Mouse (Mus musculus): ENCODE data around the gene Brdt. TPM values are rescaled to one million over a fixed set of nuclear protein-coding genes. Genes with fewer than 3 reads are reported as not detected.

The Brdt gene
- total RNA-seq, 1 experiment: 2.2 TPM

DNA sequence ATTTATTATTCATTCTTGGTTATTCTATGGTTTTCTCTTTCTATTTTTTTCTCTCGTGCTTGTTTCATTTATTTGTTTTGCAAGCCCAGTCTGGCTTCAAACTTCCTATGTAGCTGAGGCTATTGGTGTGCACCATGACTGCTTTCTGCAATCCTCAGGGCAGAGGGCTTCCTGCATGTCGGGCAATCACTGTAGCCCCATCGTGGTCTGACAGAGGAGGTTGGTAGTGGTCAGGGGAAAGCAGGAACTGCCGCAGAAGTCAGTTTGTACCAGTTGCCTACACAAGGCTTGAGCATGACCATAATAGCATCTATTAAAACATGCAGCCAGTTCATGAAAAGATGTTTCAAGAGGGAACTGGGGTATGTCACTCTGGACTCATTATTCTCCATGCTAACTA lies 23.5 kb upstream of the Brdt start:
- Histone ChIP-seq H3K4me3 (ENCODE audit: insufficient read depth in 1 of 2, low read depth in 1 of 2, low read length in 2 of 2, poor library complexity in 1 of 2, severe bottlenecking in 1 of 2) (no peak overlapping the region), H3K27ac (ENCODE audit: insufficient read depth, low read depth, low read length, poor library complexity, severe bottlenecking) (no peak overlapping the region), H3K36me3 (ENCODE audit: control insufficient read depth, insufficient read depth, low read length, poor library complexity, severe bottlenecking) (no peaks in the 10 kb centered on the region), H3K4me1 (ENCODE audit: control insufficient read depth in 2 of 2, insufficient read depth in 2 of 2, low read length in 2 of 2, poor library complexity in 1 of 2) (no peaks in the 10 kb centered on the region), H3K9me3 (ENCODE audit: control insufficient read depth, insufficient read depth, low read depth, low read length) (no peaks in the 10 kb centered on the region), H3K9ac (ENCODE audit: insufficient read depth, low read depth, low read length, poor library complexity, severe bottlenecking) (no peak overlapping the region)
- no peak for TF ChIP-seq ZNF384 (IDR thresholded peaks at IDR 0.05; ENCODE audit: low read depth, low read length)
- TF ChIP-seq HCFC1 (IDR thresholded peaks at IDR 0.05; ENCODE audit: borderline replicate concordance, insufficient read depth, low read length): no peak
- no peak for TF ChIP-seq CHD2 (IDR thresholded peaks at IDR 0.05; ENCODE audit: low read depth, low read length)
- TF ChIP-seq MAFK (IDR thresholded peaks at IDR 0.05; ENCODE audit: insufficient read depth, low read depth, low read length): no peak
- TF ChIP-seq ZC3H11A (IDR thresholded peaks at IDR 0.05; ENCODE audit: borderline replicate concordance, low read depth, low read length): no peak
- DNase-seq (ENCODE audit: low read depth, low spot score): no peak
- in situ Hi-C loops (cut with MboI; ENCODE audit: low sequenced_read_pairs in 2 of 2, unreplicated experiment in 2 of 2): loop anchor here (25.0 kb wide), 2 partner anchors 295 to 445 kb away; no protein-coding TSS in a partner anchor

DNA sequence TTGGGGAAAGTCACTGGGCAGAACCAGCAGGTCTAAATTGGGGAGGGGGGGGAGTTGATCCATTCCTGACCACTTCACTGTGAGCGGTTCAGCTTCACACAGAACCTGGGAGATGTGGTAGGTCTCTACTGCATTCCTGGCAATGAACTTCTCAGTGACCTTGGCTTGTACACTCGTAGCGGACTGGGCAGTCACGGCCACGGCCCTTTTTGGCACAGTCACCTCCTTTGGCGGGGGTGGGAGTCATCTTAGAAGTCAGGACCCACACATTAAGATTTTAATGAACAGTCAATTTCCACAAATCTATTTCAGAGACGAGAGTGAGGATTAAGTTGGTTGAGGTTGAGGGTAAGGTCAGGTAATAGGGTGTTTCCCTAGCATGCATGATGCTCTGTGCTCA lies 13.8 kb upstream of the Brdt start:
- no peak overlapping the region for H3K9ac ChIP-seq (ENCODE audit: insufficient read depth, low read depth, low read length, poor library complexity, severe bottlenecking)
- H3K9me3 ChIP-seq (ENCODE audit: control insufficient read depth, insufficient read depth, low read depth, low read length): no peaks in the 10 kb centered on the region
- H3K27ac ChIP-seq (ENCODE audit: insufficient read depth, low read depth, low read length, poor library complexity, severe bottlenecking): no peak overlapping the region
- H3K36me3 ChIP-seq (ENCODE audit: control insufficient read depth, insufficient read depth, low read length, poor library complexity, severe bottlenecking): no peaks in the 10 kb centered on the region
- DNase-seq (ENCODE audit: low read depth, low spot score): no peak
- in situ Hi-C loops (cut with MboI; ENCODE audit: low sequenced_read_pairs in 2 of 2, unreplicated experiment in 2 of 2): loop anchor here (10.0 to 25.0 kb wide), 3 partner anchors 305 to 455 kb away; no protein-coding TSS in a partner anchor
- no peak overlapping the region for H3K4me3 ChIP-seq (ENCODE audit: insufficient read depth in 1 of 2, low read depth in 1 of 2, low read length in 2 of 2, poor library complexity in 1 of 2, severe bottlenecking in 1 of 2)
- no peak for TF ChIP-seq ZNF384 (IDR thresholded peaks at IDR 0.05; ENCODE audit: low read depth, low read length)
- TF ChIP-seq HCFC1 (IDR thresholded peaks at IDR 0.05; ENCODE audit: borderline replicate concordance, insufficient read depth, low read length): no peak
- H3K4me1 ChIP-seq (ENCODE audit: control insufficient read depth in 2 of 2, insufficient read depth in 2 of 2, low read length in 2 of 2, poor library complexity in 1 of 2): no peaks in the 10 kb centered on the region

DNA sequence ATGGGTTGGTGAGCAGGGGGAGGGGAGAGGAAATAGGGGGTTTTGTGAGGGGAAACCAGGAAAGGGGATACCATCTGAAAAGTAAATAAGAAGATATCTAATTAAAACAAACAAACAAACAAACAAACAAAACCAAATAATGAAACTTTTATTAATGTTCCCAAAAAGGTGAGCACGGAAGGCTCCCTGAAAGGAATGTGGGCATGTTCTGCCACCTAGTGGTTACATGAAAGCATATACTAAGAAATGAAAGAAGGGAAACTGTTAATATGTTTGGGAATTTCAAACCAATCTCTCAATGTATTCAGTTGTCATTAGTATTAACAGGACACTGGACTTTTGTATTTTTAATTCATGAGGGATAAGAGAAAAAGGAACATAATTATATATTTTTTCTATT lies 10.3 kb upstream of the Brdt start:
- Histone ChIP-seq H3K27ac (ENCODE audit: insufficient read depth, low read depth, low read length, poor library complexity, severe bottlenecking) (no peak overlapping the region), H3K4me3 (ENCODE audit: insufficient read depth in 1 of 2, low read depth in 1 of 2, low read length in 2 of 2, poor library complexity in 1 of 2, severe bottlenecking in 1 of 2) (no peak overlapping the region), H3K36me3 (ENCODE audit: control insufficient read depth, insufficient read depth, low read length, poor library complexity, severe bottlenecking) (no peaks in the 10 kb centered on the region), H3K9ac (ENCODE audit: insufficient read depth, low read depth, low read length, poor library complexity, severe bottlenecking) (no peak overlapping the region), H3K4me1 (ENCODE audit: control insufficient read depth in 2 of 2, insufficient read depth in 2 of 2, low read length in 2 of 2, poor library complexity in 1 of 2) (no peaks in the 10 kb centered on the region), H3K9me3 (ENCODE audit: control insufficient read depth, insufficient read depth, low read depth, low read length) (no peaks in the 10 kb centered on the region)
- no peak for TF ChIP-seq HCFC1 (IDR thresholded peaks at IDR 0.05; ENCODE audit: borderline replicate concordance, insufficient read depth, low read length)
- TF ChIP-seq ZC3H11A (IDR thresholded peaks at IDR 0.05; ENCODE audit: borderline replicate concordance, low read depth, low read length): peak; percentile 89
- in situ Hi-C loops (cut with MboI; ENCODE audit: low sequenced_read_pairs in 2 of 2, unreplicated experiment in 2 of 2): loop anchor here (25.0 kb wide), 2 partner anchors 308 to 458 kb away; no protein-coding TSS in a partner anchor
- DNase-seq (ENCODE audit: low read depth, low spot score): no peak

DNA sequence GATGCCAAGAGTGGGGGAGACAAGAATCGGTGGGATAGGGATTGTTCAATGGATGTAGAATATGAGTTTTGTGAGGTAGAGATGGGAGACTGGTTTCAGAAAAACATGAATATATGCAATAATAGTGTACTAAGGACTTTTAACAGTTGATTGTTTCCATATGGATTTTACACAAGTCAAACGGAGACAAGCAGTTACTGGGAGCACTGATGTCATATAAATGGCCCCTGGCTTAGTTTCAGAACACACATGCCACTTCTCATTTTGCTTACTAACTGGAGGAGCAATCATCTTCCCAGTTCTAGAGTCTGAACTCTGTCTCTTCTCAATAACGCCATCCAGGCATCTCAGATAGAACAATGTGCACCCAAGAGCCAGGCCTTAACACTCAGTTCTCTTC lies 9.4 kb downstream of the Brdt start:
- in situ Hi-C loops (cut with MboI; ENCODE audit: low sequenced_read_pairs in 2 of 2, unreplicated experiment in 2 of 2): no loop called here
- DNase-seq (ENCODE audit: low read depth, low spot score): no peak
- Histone ChIP-seq H3K4me1 (ENCODE audit: control insufficient read depth in 2 of 2, insufficient read depth in 2 of 2, low read length in 2 of 2, poor library complexity in 1 of 2) (peaks cover 2% of the 10 kb centered on the region in 2 experiments; a peak in 1 of 4 replicates), H3K9ac (ENCODE audit: insufficient read depth, low read depth, low read length, poor library complexity, severe bottlenecking) (no peak overlapping the region), H3K4me3 (ENCODE audit: insufficient read depth in 1 of 2, low read depth in 1 of 2, low read length in 2 of 2, poor library complexity in 1 of 2, severe bottlenecking in 1 of 2) (no peak overlapping the region), H3K9me3 (ENCODE audit: control insufficient read depth, insufficient read depth, low read depth, low read length) (no peaks in the 10 kb centered on the region), H3K36me3 (ENCODE audit: control insufficient read depth, insufficient read depth, low read length, poor library complexity, severe bottlenecking) (no peaks in the 10 kb centered on the region), H3K27ac (ENCODE audit: insufficient read depth, low read depth, low read length, poor library complexity, severe bottlenecking) (no peak overlapping the region)
- no peak for TF ChIP-seq MAFK (IDR thresholded peaks at IDR 0.05; ENCODE audit: insufficient read depth, low read depth, low read length)
- no peak for TF ChIP-seq HCFC1 (IDR thresholded peaks at IDR 0.05; ENCODE audit: borderline replicate concordance, insufficient read depth, low read length)
- no peak for TF ChIP-seq ZNF384 (IDR thresholded peaks at IDR 0.05; ENCODE audit: low read depth, low read length)
- TF ChIP-seq CHD2 (IDR thresholded peaks at IDR 0.05; ENCODE audit: low read depth, low read length): no peak
- TF ChIP-seq ZC3H11A (IDR thresholded peaks at IDR 0.05; ENCODE audit: borderline replicate concordance, low read depth, low read length): no peak

DNA sequence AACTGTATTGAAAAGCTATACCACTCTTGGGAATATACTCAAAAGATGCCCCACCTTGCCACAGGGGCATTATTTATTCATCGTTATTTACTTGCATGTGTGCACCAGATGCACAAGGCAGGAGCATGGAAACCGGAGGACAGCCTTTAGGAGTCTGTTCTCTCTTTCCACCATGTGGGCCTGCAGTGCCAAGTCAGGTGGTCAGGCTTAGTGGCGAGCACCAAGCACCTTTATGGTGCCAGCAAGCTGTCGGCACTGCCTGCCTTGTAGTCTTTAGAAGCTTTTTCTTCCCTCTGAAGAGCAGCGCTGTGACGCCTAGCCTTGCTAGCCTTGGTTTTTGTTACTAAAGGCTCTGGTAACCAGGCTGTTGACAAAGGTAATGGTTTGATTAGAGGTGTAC lies 11.9 kb downstream of the Brdt start:
- no peak overlapping the region; the same call in 1 of the 2 replicates for H3K27ac ChIP-seq (ENCODE audit: insufficient read depth, low read depth, low read length, poor library complexity, severe bottlenecking)
- peaks cover 2% of the 10 kb centered on the region in 2 experiments; a peak in 1 of 4 replicates for H3K4me1 ChIP-seq (ENCODE audit: control insufficient read depth in 2 of 2, insufficient read depth in 2 of 2, low read length in 2 of 2, poor library complexity in 1 of 2)
- no peak overlapping the region for H3K9ac ChIP-seq (ENCODE audit: insufficient read depth, low read depth, low read length, poor library complexity, severe bottlenecking)
- no peak overlapping the region for H3K4me3 ChIP-seq (ENCODE audit: insufficient read depth in 1 of 2, low read depth in 1 of 2, low read length in 2 of 2, poor library complexity in 1 of 2, severe bottlenecking in 1 of 2)
- in situ Hi-C loops (cut with MboI; ENCODE audit: low sequenced_read_pairs in 2 of 2, unreplicated experiment in 2 of 2): no loop called here
- no peaks in the 10 kb centered on the region for H3K9me3 ChIP-seq (ENCODE audit: control insufficient read depth, insufficient read depth, low read depth, low read length)
- H3K36me3 ChIP-seq (ENCODE audit: control insufficient read depth, insufficient read depth, low read length, poor library complexity, severe bottlenecking): no peaks in the 10 kb centered on the region
- DNase-seq (ENCODE audit: low read depth, low spot score): no peak
- TF ChIP-seq MAFK (IDR thresholded peaks at IDR 0.05; ENCODE audit: insufficient read depth, low read depth, low read length): no peak
- TF ChIP-seq ZC3H11A (IDR thresholded peaks at IDR 0.05; ENCODE audit: borderline replicate concordance, low read depth, low read length): no peak
- TF ChIP-seq CHD2 (IDR thresholded peaks at IDR 0.05; ENCODE audit: low read depth, low read length): no peak
- no peak for TF ChIP-seq HCFC1 (IDR thresholded peaks at IDR 0.05; ENCODE audit: borderline replicate concordance, insufficient read depth, low read length)
- no peak for TF ChIP-seq ZNF384 (IDR thresholded peaks at IDR 0.05; ENCODE audit: low read depth, low read length)

Measured in ES-E14 (cell line).